In the genomic region with DNA sequence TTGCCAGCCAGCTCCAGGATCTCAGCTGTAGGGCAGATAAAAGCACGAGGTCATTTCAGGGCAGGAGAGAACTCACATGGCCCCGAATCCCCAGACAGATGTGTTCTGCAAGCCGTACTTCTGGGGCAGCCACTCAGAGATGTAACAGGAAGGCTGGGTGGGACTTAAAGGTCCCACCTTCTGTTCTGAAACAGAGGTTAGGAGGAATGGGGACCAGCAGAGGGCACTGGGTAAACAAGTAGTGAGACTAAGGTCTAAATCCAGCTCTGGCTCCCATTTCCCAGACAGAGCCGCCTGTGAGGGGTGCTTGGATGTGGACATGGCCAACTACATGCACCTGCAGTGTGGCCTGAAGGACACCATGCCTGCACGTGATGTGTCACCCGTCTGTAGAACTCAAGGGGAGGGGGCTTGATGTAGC, we compare ENCODE assay signal across 10 mouse cellular contexts. TPM values are rescaled to one million over a fixed set of nuclear protein-coding genes. Genes with fewer than 3 reads are reported as not detected.
DNase-seq lines count a peak whose midpoint lies in the region; ATAC-seq and TF ChIP-seq lines count a peak whose summit lies in the region.
"Had no signal": no experiment of that assay in that cellular context is flagged by ENCODE, and none has a peak within 500 bp of the region (broad histone marks: within the 10 kb centered on the region; RNA-seq: fewer than 3 reads in every experiment).

No protein-coding gene starts in this region.

- H3K4me1 ChIP-seq in heart, adult 2 months (ENCODE audit: control insufficient read depth, insufficient read depth, low read length), result peaks cover 6% of the 10 kb centered on the region
- H3K4me1 ChIP-seq in heart, embryonic 11.5 days (ENCODE audit: control insufficient read depth, insufficient read depth, low read length), result peaks cover 22% of the 10 kb centered on the region
- H3K4me1 ChIP-seq in lung, postnatal 0 days (ENCODE audit: insufficient read depth, low read depth, low read length), result peaks cover 4% of the 10 kb centered on the region; the same call in 1 of the 2 replicates
- H3K4me1 ChIP-seq in hindbrain, embryonic 16.5 days (ENCODE audit: control insufficient read depth, insufficient read depth, low read depth, low read length), result peaks cover 34% of the 10 kb centered on the region

- TF ChIP-seq EP300 in heart, adult 2 months (IDR thresholded peaks at IDR 0.05; ENCODE audit: insufficient read depth, low read depth, low read length), result peak; percentile 56; the same call in 1 of the 2 replicates
- TF ChIP-seq EP300 in lung, postnatal 0 days (IDR thresholded peaks at IDR 0.05), result no peak

- WGBS in heart, adult 2 months, result 44% methylated on average over 6 of the region's 6 CpGs
- 66% methylated on average over 6 of the region's 6 CpGs for WGBS in heart, embryonic 11.5 days (ENCODE audit: insufficient replicate concordance)
- WGBS in lung, postnatal 0 days, result 68% methylated on average over 6 of the region's 6 CpGs
- WGBS in hindbrain, embryonic 16.5 days, result 83% methylated on average over 6 of the region's 6 CpGs

- DNase-seq in heart, adult 2 months, result peak in 1 of 2 experiments; percentile 46
- no peak for DNase-seq in lung, postnatal 0 days (ENCODE audit: low spot score)
- DNase-seq in lung, postnatal 36 days, result no peak
- DNase-seq in thymus, postnatal 25 days, result peak; percentile 73
- DNase-seq in right cerebral cortex, postnatal 14 days, result no peak
- no peak for DNase-seq in c-Kit-positive CD71-positive TER-119-positive erythroid progenitor cells, embryonic 14.5 days (ENCODE audit: low spot score)

- H3K36me3 ChIP-seq in heart, adult 2 months (ENCODE audit: control insufficient read depth, insufficient read depth, low read length), result no peaks in the 10 kb centered on the region
- peaks cover 26% of the 10 kb centered on the region; the same call in 1 of the 2 replicates for H3K36me3 ChIP-seq in heart, embryonic 11.5 days (ENCODE audit: control insufficient read depth, insufficient read depth, low read length)
- peaks cover 8% of the 10 kb centered on the region; the same call in 1 of the 2 replicates for H3K36me3 ChIP-seq in lung, postnatal 0 days (ENCODE audit: insufficient read depth, low read length)
- H3K36me3 ChIP-seq in hindbrain, embryonic 16.5 days (ENCODE audit: control insufficient read depth, insufficient read depth, low read length), result no peaks in the 10 kb centered on the region

- no peak for ATAC-seq in heart, embryonic 11.5 days (replicated peaks; ENCODE audit: insufficient number of reproducible peaks, low FRiP score, low TSS enrichment)
- ATAC-seq in lung, postnatal 0 days, result no peak
- no peak for ATAC-seq in hindbrain, embryonic 16.5 days

- H3K9me3 ChIP-seq in heart, embryonic 11.5 days (replicated peaks; ENCODE audit: control insufficient read depth, low read length), result no peaks in the 10 kb centered on the region
- no peaks in the 10 kb centered on the region for H3K9me3 ChIP-seq in lung, postnatal 0 days (ENCODE audit: low read length)
- no peaks in the 10 kb centered on the region for H3K9me3 ChIP-seq in hindbrain, embryonic 16.5 days (ENCODE audit: control insufficient read depth, low read length)
- H3K9me3 ChIP-seq: forebrain, embryonic 10.5 days had no signal

- no peak overlapping the region for H3K4me2 ChIP-seq in heart, embryonic 11.5 days
- no peak overlapping the region for H3K4me2 ChIP-seq in lung, postnatal 0 days (replicated peaks; ENCODE audit: low read depth, low read length)
- H3K4me2 ChIP-seq in hindbrain, embryonic 16.5 days (ENCODE audit: low read length), result no peak overlapping the region

- TF ChIP-seq CTCF in heart, adult 2 months (IDR thresholded peaks at IDR 0.05), result peak; percentile 52
- peak; percentile 22; the same call in 1 of the 2 replicates for TF ChIP-seq CTCF in lung, postnatal 0 days (IDR thresholded peaks at IDR 0.05)

- H3K4me3 ChIP-seq in heart, adult 2 months, result no peak overlapping the region
- H3K4me3 ChIP-seq in heart, embryonic 11.5 days (ENCODE audit: low read depth, low read length), result no peak overlapping the region
- no peak overlapping the region for H3K4me3 ChIP-seq in lung, postnatal 0 days (ENCODE audit: low read depth, low read length)
- H3K4me3 ChIP-seq in hindbrain, embryonic 16.5 days (ENCODE audit: low read length), result no peak overlapping the region
- H3K4me3 ChIP-seq: forebrain, embryonic 10.5 days had no signal

- H3K27me3 ChIP-seq in heart, adult 2 months (ENCODE audit: control insufficient read depth, insufficient read depth, low read length), result no peaks in the 10 kb centered on the region
- no peaks in the 10 kb centered on the region for H3K27me3 ChIP-seq in heart, embryonic 11.5 days (ENCODE audit: control insufficient read depth, insufficient read depth, low read length)
- no peaks in the 10 kb centered on the region for H3K27me3 ChIP-seq in lung, postnatal 0 days (replicated peaks; ENCODE audit: insufficient read depth, low read length)
- H3K27me3 ChIP-seq in hindbrain, embryonic 16.5 days (replicated peaks; ENCODE audit: control insufficient read depth, insufficient read depth, low read length), result no peaks in the 10 kb centered on the region

- no peak overlapping the region for H3K9ac ChIP-seq in heart, adult 2 months (ENCODE audit: low read depth, low read length)
- no peak overlapping the region for H3K9ac ChIP-seq in heart, embryonic 11.5 days (ENCODE audit: low read depth, low read length)
- H3K9ac ChIP-seq in lung, postnatal 0 days (replicated peaks; ENCODE audit: low read depth), result no peak overlapping the region
- no peak overlapping the region for H3K9ac ChIP-seq in hindbrain, embryonic 16.5 days (ENCODE audit: low read depth, low read length)
- H3K9ac ChIP-seq: liver, embryonic 14.5 days had no signal

- no peak overlapping the region for H3K27ac ChIP-seq in heart, adult 2 months
- no peak overlapping the region for H3K27ac ChIP-seq in heart, embryonic 11.5 days (ENCODE audit: low read depth, low read length)
- H3K27ac ChIP-seq in lung, postnatal 0 days (ENCODE audit: low read length), result no peak overlapping the region
- H3K27ac ChIP-seq in hindbrain, embryonic 16.5 days (ENCODE audit: low read depth, low read length), result peak overlapping the region; percentile 57; the same call in 1 of the 2 replicates
- H3K27ac ChIP-seq: forebrain, embryonic 10.5 days; liver, embryonic 14.5 days had no signal

- H3K79me2 ChIP-seq in heart, adult 2 months (replicated peaks; ENCODE audit: control insufficient read depth, insufficient read depth, low read length), result no peaks in the 10 kb centered on the region

- no peak for TF ChIP-seq POLR2A in heart, adult 2 months (IDR thresholded peaks at IDR 0.05; ENCODE audit: insufficient read depth, low read depth, low read length)

- intact Hi-C loops in heart, adult 2 months (cut with DNase I), result loop anchor here (5.0 kb wide), 1 partner anchor 32 kb away; the partner anchor contains the start of gene H2afy

RNA-seq across cellular contexts. Expression of gene H2afy, which starts 31.2 kb away (rescaled TPM):
- total RNA-seq in heart, adult 2 months (2021), result 10 to 100 TPM; 43.3 to 49.6 TPM
- polyA plus RNA-seq in heart, adult 2 months (2012; rRNA removed), result 34.9 and 39.4 TPM in 2 replicates
- polyA plus RNA-seq in heart, embryonic 11.5 days (2014; fragmentation: Nextera tagmentation; extraction: Ambion mirVana), result 154 and 162 TPM in 2 replicates
- polyA plus RNA-seq in lung, postnatal 0 days (2015; fragmentation: Nextera tagmentation; extraction: Ambion mirVana), result 126 and 138 TPM in 2 replicates
- polyA plus RNA-seq in hindbrain, embryonic 16.5 days (2015; fragmentation: Nextera tagmentation; extraction: Ambion mirVana), result 239 and 258 TPM in 2 replicates
